Mouse (Mus musculus): ENCODE data around the gene Gart. TPM values are rescaled to one million over a fixed set of nuclear protein-coding genes. Genes with fewer than 3 reads are reported as not detected.
"Not testable (repeated sequence)": the region's sequence is repeated elsewhere in the genome, so short reads cannot be mapped to it uniquely, and the experiment has no call there.

The Gart gene
- polyA plus RNA-seq, 3 experiments from 2014 or later: 49.5 to 76.2 (median 64.5) TPM

- ATAC-seq: peak; percentile 86
These were observed 888 bp upstream of the Gart start, which contains the start of gene Son for GRCm38 (mm10) chr16:91647461-91648219. TSS of gene Son (plus strand) at chr16:91647506.

- peak; percentile 32 for ATAC-seq
These were observed 653 bp downstream of the Gart start for GRCm38 (mm10) chr16:91645995-91646602.

- not testable (repeated sequence) for ATAC-seq
These were observed 1.3 kb downstream of the Gart start for GRCm38 (mm10) chr16:91645420-91645819.

- ATAC-seq: no peak
These were observed 1.9 kb downstream of the Gart start for GRCm38 (mm10) chr16:91644901-91645300.

- ATAC-seq: no peak
These were observed 6.6 kb downstream of the Gart start for GRCm38 (mm10) chr16:91640171-91640570.

GRCm38 (mm10) chr16:91639636-91640035, 7.1 kb downstream of the Gart start:
- no peak for ATAC-seq

GRCm38 (mm10) chr16:91639161-91639560, 7.6 kb downstream of the Gart start:
- ATAC-seq: no peak

- no peak for ATAC-seq
These were observed 13.1 kb downstream of the Gart start for GRCm38 (mm10) chr16:91633641-91634040.

GRCm38 (mm10) chr16:91632940-91633339, 13.8 kb downstream of the Gart start:
- ATAC-seq: no peak

GRCm38 (mm10) chr16:91632439-91632838, 14.3 kb downstream of the Gart start:
- no peak for ATAC-seq

GRCm38 (mm10) chr16:91630584-91630983, 16.2 kb downstream of the Gart start:
- ATAC-seq: no peak

GRCm38 (mm10) chr16:91629749-91630148, 17.0 kb downstream of the Gart start:
- no peak for ATAC-seq

GRCm38 (mm10) chr16:91628673-91629072, 18.1 kb downstream of the Gart start:
- ATAC-seq: no peak

- no peak for ATAC-seq
These were observed 18.9 kb downstream of the Gart start for GRCm38 (mm10) chr16:91627831-91628230.

- no peak for ATAC-seq
These were observed 23.7 kb downstream of the Gart start for GRCm38 (mm10) chr16:91623074-91623473.

- no peak for ATAC-seq
These were observed 25.8 kb downstream of the Gart start for GRCm38 (mm10) chr16:91620991-91621390.

GRCm38 (mm10) chr16:91620185-91620584, 26.6 kb downstream of the Gart start:
- ATAC-seq: no peak

- peak; percentile 99 for ATAC-seq
These were observed 27.9 kb downstream of the Gart start, which contains the start of gene Dnajc28 for GRCm38 (mm10) chr16:91618511-91619501. TSS of gene Dnajc28 (minus strand) at chr16:91619026.

- no peak for ATAC-seq
These were observed 32.2 kb downstream of the Gart start for GRCm38 (mm10) chr16:91614552-91614951.

- ATAC-seq: no peak
These were observed 34.2 kb downstream of the Gart start for GRCm38 (mm10) chr16:91612525-91612924.

- ATAC-seq: no peak
These were observed 35.5 kb downstream of the Gart start for GRCm38 (mm10) chr16:91611248-91611647.

GRCm38 (mm10) chr16:91609501-91610245, 37.1 kb downstream of the Gart start:
- ATAC-seq: no peak

All from inflammation-experienced regulatory T-cells, adult 6 months (primary cell).